Mouse (Mus musculus): ENCODE measurements around the gene Acvr1c. TPM values are rescaled to one million over a fixed set of nuclear protein-coding genes. Genes with fewer than 3 reads are reported as not detected.

Gene Acvr1c
- polyA plus RNA-seq, 1 experiment, result not detected

DNA sequence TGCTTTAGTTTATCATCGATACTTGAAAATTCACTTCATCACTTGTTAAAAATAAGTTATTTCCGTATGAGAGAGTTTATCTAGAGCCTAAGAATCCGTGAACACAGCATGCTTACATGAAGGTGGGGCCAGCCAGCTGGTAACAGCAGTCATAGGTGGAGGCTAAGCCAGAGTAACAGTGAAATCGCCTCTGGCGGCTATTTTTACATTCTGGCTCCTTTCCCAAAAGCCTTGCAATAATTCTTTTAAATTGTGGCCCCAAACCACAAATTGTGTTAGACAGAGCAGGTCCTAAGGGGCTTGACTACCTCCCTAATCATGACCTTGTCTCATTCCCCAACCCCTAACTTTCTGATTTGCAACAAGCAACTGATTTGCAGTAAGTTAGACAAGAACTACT, 4.8 kb downstream of the Acvr1c start:
- TF ChIP-seq POLR2A (IDR thresholded peaks at IDR 0.05; ENCODE audit: insufficient read depth, low read length) (no peak), EP300 (IDR thresholded peaks at IDR 0.05; ENCODE audit: insufficient read depth, low read depth, low read length) (no peak), CTCF (IDR thresholded peaks at IDR 0.05; ENCODE audit: low read depth, low read length) (no peak)

DNA sequence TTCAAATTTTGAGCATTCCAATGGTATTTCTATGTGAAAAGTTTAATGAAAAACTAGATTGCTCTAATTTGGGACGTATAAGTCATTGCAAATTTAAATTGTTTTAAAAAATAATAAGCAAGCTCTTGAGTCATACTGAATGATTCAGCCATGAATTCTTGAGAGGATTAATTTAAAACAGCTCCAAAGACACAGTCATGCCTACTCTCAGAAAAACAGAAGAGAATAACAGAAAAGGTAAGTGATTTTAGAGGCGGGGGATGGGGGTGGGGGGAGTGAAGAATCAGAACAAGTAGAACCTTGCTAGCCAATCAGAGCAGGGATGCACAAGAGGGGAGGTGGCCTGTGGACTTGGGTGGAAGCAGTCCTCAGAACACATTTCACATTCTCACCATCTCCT, 7.0 kb downstream of the Acvr1c start:
- Histone ChIP-seq H3K4me1 (ENCODE audit: control insufficient read depth, insufficient read depth, low read length) (no peaks in the 10 kb centered on the region), H3K9me3 (replicated peaks; ENCODE audit: control insufficient read depth, insufficient read depth, low read length, poor library complexity, severe bottlenecking) (0 out of 2 replicates have a peak, but pooled peaks cover 2% of the 10 kb centered on the region), H3K27ac (ENCODE audit: insufficient read depth, low read length) (no peak overlapping the region), H3K36me3 (ENCODE audit: control insufficient read depth, insufficient read depth, low read length, poor library complexity, severe bottlenecking) (no peaks in the 10 kb centered on the region), H3K9ac (ENCODE audit: low read depth, poor library complexity, severe bottlenecking) (no peak overlapping the region), H3K27me3 (ENCODE audit: control insufficient read depth, insufficient read depth, low read length, poor library complexity, severe bottlenecking) (no peaks in the 10 kb centered on the region; the same call in 1 of the 2 replicates), H3K4me3 (ENCODE audit: low read depth, low read length) (no peak overlapping the region)
- TF ChIP-seq POLR2A (IDR thresholded peaks at IDR 0.05; ENCODE audit: insufficient read depth, low read length), result no peak
- no peak for TF ChIP-seq EP300 (IDR thresholded peaks at IDR 0.05; ENCODE audit: insufficient read depth, low read depth, low read length)
- TF ChIP-seq CTCF (IDR thresholded peaks at IDR 0.05; ENCODE audit: low read depth, low read length), result no peak

More for the DNA sequence above, 4.8 kb downstream of the Acvr1c start:
- Histone ChIP-seq H3K36me3 (ENCODE audit: control insufficient read depth, insufficient read depth, low read length, poor library complexity, severe bottlenecking) (no peaks in the 10 kb centered on the region), H3K9ac (ENCODE audit: low read depth, poor library complexity, severe bottlenecking) (no peak overlapping the region), H3K4me3 (ENCODE audit: low read depth, low read length) (no peak overlapping the region), H3K9me3 (replicated peaks; ENCODE audit: control insufficient read depth, insufficient read depth, low read length, poor library complexity, severe bottlenecking) (0 out of 2 replicates have a peak, but pooled peaks cover 2% of the 10 kb centered on the region), H3K4me1 (ENCODE audit: control insufficient read depth, insufficient read depth, low read length) (no peaks in the 10 kb centered on the region), H3K27me3 (ENCODE audit: control insufficient read depth, insufficient read depth, low read length, poor library complexity, severe bottlenecking) (peaks cover 7% of the 10 kb centered on the region), H3K27ac (ENCODE audit: insufficient read depth, low read length) (no peak overlapping the region)

GRCm38 (mm10) chr2:58336730-58337129, 21.0 kb downstream of the Acvr1c start:
- TF ChIP-seq CTCF (IDR thresholded peaks at IDR 0.05; ENCODE audit: low read depth, low read length), result no peak
- no peak for TF ChIP-seq POLR2A (IDR thresholded peaks at IDR 0.05; ENCODE audit: insufficient read depth, low read length)
- TF ChIP-seq EP300 (IDR thresholded peaks at IDR 0.05; ENCODE audit: insufficient read depth, low read depth, low read length), result no peak
- H3K27ac ChIP-seq (ENCODE audit: insufficient read depth, low read length), result no peak overlapping the region

GRCm38 (mm10) chr2:58329589-58329988, 28.1 kb downstream of the Acvr1c start:
- Histone ChIP-seq H3K4me3 (ENCODE audit: low read depth, low read length) (no peak overlapping the region), H3K9ac (ENCODE audit: low read depth, poor library complexity, severe bottlenecking) (no peak overlapping the region), H3K27me3 (ENCODE audit: control insufficient read depth, insufficient read depth, low read length, poor library complexity, severe bottlenecking) (no peaks in the 10 kb centered on the region), H3K4me1 (ENCODE audit: control insufficient read depth, insufficient read depth, low read length) (no peaks in the 10 kb centered on the region), H3K27ac (ENCODE audit: insufficient read depth, low read length) (no peak overlapping the region), H3K36me3 (ENCODE audit: control insufficient read depth, insufficient read depth, low read length, poor library complexity, severe bottlenecking) (no peaks in the 10 kb centered on the region), H3K9me3 (replicated peaks; ENCODE audit: control insufficient read depth, insufficient read depth, low read length, poor library complexity, severe bottlenecking) (no peaks in the 10 kb centered on the region)
- TF ChIP-seq EP300 (IDR thresholded peaks at IDR 0.05; ENCODE audit: insufficient read depth, low read depth, low read length) (no peak), POLR2A (IDR thresholded peaks at IDR 0.05; ENCODE audit: insufficient read depth, low read length) (no peak), CTCF (IDR thresholded peaks at IDR 0.05; ENCODE audit: low read depth, low read length) (no peak)

More at GRCm38 (mm10) chr2:58336730-58337129, 21.0 kb downstream of the Acvr1c start:
- no peaks in the 10 kb centered on the region for H3K36me3 ChIP-seq (ENCODE audit: control insufficient read depth, insufficient read depth, low read length, poor library complexity, severe bottlenecking)
- no peak overlapping the region for H3K4me3 ChIP-seq (ENCODE audit: low read depth, low read length)
- H3K4me1 ChIP-seq (ENCODE audit: control insufficient read depth, insufficient read depth, low read length), result no peaks in the 10 kb centered on the region
- H3K9ac ChIP-seq (ENCODE audit: low read depth, poor library complexity, severe bottlenecking), result no peak overlapping the region
- H3K9me3 ChIP-seq (replicated peaks; ENCODE audit: control insufficient read depth, insufficient read depth, low read length, poor library complexity, severe bottlenecking), result peaks cover 8% of the 10 kb centered on the region; the same call in 1 of the 2 replicates
- H3K27me3 ChIP-seq (ENCODE audit: control insufficient read depth, insufficient read depth, low read length, poor library complexity, severe bottlenecking), result no peaks in the 10 kb centered on the region

DNA sequence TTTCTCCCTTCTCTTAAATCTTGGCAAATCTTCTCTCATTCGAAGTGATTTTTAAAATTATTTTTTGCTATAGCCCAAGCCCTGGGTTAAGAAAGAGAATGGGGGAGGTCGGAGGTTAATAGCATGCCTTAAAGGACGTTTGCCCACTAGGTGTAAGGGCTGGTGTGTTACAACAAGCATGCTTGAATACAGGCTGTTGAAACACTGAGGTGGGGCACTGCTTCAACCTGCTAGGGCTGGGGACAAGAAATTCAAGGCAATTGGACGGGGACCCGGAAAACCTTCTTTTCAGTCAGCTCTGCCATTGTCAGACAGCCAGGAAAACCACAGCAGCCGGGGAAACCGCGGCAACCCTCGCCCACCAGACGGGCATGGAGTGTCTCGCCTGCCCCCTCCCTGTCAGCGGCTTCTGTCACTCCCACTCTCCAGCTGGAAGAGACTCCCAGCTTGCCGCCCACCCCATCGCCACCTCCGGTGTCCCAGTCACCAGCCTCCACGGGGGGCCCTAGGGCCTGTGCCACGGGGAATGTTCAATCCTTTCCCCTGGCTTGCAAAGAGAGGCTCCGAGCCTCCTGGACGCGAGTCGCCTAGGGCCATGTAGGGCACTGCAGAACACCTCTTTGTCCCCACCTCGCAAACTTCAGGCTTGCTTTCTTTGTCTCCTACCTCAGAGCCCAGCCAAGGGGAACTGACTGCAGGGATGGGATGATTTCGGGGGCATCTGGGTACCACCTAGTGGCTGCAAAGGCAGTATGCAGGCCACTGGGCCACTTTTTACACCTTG, 33.4 kb downstream of the Acvr1c start:
- no peaks in the 10 kb centered on the region for H3K36me3 ChIP-seq (ENCODE audit: control insufficient read depth, insufficient read depth, low read length, poor library complexity, severe bottlenecking)
- no peaks in the 10 kb centered on the region for H3K9me3 ChIP-seq (replicated peaks; ENCODE audit: control insufficient read depth, insufficient read depth, low read length, poor library complexity, severe bottlenecking)
- no peaks in the 10 kb centered on the region; the same call in 1 of the 2 replicates for H3K27me3 ChIP-seq (ENCODE audit: control insufficient read depth, insufficient read depth, low read length, poor library complexity, severe bottlenecking)
- no peaks in the 10 kb centered on the region for H3K4me1 ChIP-seq (ENCODE audit: control insufficient read depth, insufficient read depth, low read length)
- TF ChIP-seq CTCF (IDR thresholded peaks at IDR 0.05; ENCODE audit: low read depth, low read length) (peak; percentile 27), POLR2A (IDR thresholded peaks at IDR 0.05; ENCODE audit: insufficient read depth, low read length) (no peak), EP300 (IDR thresholded peaks at IDR 0.05; ENCODE audit: insufficient read depth, low read depth, low read length) (no peak)
- H3K27ac ChIP-seq (ENCODE audit: insufficient read depth, low read length), result no peak overlapping the region
- H3K4me3 ChIP-seq (ENCODE audit: low read depth, low read length), result no peak overlapping the region
- no peak overlapping the region for H3K9ac ChIP-seq (ENCODE audit: low read depth, poor library complexity, severe bottlenecking)

GRCm38 (mm10) chr2:58323274-58323673, 34.4 kb downstream of the Acvr1c start:
- Histone ChIP-seq H3K4me3 (ENCODE audit: low read depth, low read length) (no peak overlapping the region), H3K36me3 (ENCODE audit: control insufficient read depth, insufficient read depth, low read length, poor library complexity, severe bottlenecking) (no peaks in the 10 kb centered on the region), H3K27me3 (ENCODE audit: control insufficient read depth, insufficient read depth, low read length, poor library complexity, severe bottlenecking) (no peaks in the 10 kb centered on the region; the same call in 1 of the 2 replicates), H3K4me1 (ENCODE audit: control insufficient read depth, insufficient read depth, low read length) (no peaks in the 10 kb centered on the region), H3K27ac (ENCODE audit: insufficient read depth, low read length) (no peak overlapping the region), H3K9ac (ENCODE audit: low read depth, poor library complexity, severe bottlenecking) (no peak overlapping the region), H3K9me3 (replicated peaks; ENCODE audit: control insufficient read depth, insufficient read depth, low read length, poor library complexity, severe bottlenecking) (no peaks in the 10 kb centered on the region)
- TF ChIP-seq CTCF (IDR thresholded peaks at IDR 0.05; ENCODE audit: low read depth, low read length) (no peak), POLR2A (IDR thresholded peaks at IDR 0.05; ENCODE audit: insufficient read depth, low read length) (no peak), EP300 (IDR thresholded peaks at IDR 0.05; ENCODE audit: insufficient read depth, low read depth, low read length) (no peak)

Data from ES-Bruce4 (cell line).